Mouse (Mus musculus): ENCODE data around the gene Ccn1. TPM values are rescaled to one million over a fixed set of nuclear protein-coding genes. Genes with fewer than 3 reads are reported as not detected.
A peak's percentile ranks its signal among the peaks of the same experiment; 100 is the strongest.

The Ccn1 gene
- polyA plus RNA-seq, 1 experiment = 8.1 TPM

GRCm38 (mm10) chr3:145666383-145666782 is 16.6 kb upstream of the Ccn1 start:
- Histone ChIP-seq H3K27me3 (ENCODE audit: control insufficient read depth, insufficient read depth, low read length) (no peaks in the 10 kb centered on the region), H3K36me3 (ENCODE audit: control insufficient read depth, insufficient read depth, low read length) (no peaks in the 10 kb centered on the region), H3K4me3 (ENCODE audit: control insufficient read depth, insufficient read depth, low read length) (no peak overlapping the region), H3K4me1 (replicated peaks; ENCODE audit: control insufficient read depth, insufficient read depth, low read length) (no peaks in the 10 kb centered on the region), H3K27ac (ENCODE audit: control insufficient read depth, insufficient read depth, low read length) (no peak overlapping the region)
- DNase-seq = no peak
- no peak for TF ChIP-seq POLR2A (IDR thresholded peaks at IDR 0.05; ENCODE audit: control insufficient read depth, extremely low read depth, insufficient read depth, low read length, poor library complexity)
- TF ChIP-seq CTCF (IDR thresholded peaks at IDR 0.05; ENCODE audit: borderline replicate concordance, control insufficient read depth, extremely low read depth, insufficient read depth, low read length, poor library complexity) = no peak
- WGBS = 64% methylated on average over 4 of the region's 4 CpGs

DNA sequence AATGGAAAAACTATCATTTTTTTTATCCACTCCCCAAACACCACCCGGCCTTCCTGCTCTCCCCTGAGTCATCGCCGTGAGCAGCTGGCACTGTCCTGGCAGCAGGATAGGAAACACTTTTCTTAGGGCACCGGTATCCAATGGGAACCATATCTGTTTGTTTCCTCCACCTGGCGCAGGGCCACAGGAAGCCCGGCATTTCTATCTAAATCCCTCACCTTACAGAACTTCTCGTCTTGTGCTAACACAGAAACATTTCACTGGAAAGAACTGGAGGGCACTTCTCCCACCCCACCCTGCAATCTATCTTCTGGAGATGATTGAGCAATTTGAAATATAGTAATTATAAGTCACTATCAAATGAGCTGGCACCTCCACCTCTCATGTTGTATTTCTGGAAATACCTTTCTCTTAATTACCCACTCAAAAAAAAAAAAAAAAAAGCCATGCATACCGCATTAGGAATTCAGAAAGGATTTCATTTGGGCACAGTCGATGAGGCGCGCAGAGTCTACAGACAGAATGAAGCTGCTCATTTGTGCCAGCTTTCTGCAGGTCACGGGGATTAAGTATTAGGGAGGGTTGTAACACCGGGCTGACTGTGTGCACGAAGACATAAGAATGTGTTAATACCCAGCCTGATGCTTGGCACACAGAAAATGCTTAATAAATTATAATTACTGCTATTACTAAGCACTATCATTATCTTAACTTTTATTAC is 7.4 kb upstream of the Ccn1 start:
- Histone ChIP-seq H3K27ac (ENCODE audit: control insufficient read depth, insufficient read depth, low read length) (no peak overlapping the region), H3K27me3 (ENCODE audit: control insufficient read depth, insufficient read depth, low read length) (peaks cover 5% of the 10 kb centered on the region), H3K4me1 (replicated peaks; ENCODE audit: control insufficient read depth, insufficient read depth, low read length) (no peaks in the 10 kb centered on the region), H3K4me3 (ENCODE audit: control insufficient read depth, insufficient read depth, low read length) (no peak overlapping the region), H3K36me3 (ENCODE audit: control insufficient read depth, insufficient read depth, low read length) (no peaks in the 10 kb centered on the region)
- 93% methylated on average over 14 of the region's 14 CpGs for WGBS
- no peak for DNase-seq
- no peak for TF ChIP-seq POLR2A (IDR thresholded peaks at IDR 0.05; ENCODE audit: control insufficient read depth, extremely low read depth, insufficient read depth, low read length, poor library complexity)
- TF ChIP-seq CTCF (IDR thresholded peaks at IDR 0.05; ENCODE audit: borderline replicate concordance, control insufficient read depth, extremely low read depth, insufficient read depth, low read length, poor library complexity) = no peak

GRCm38 (mm10) chr3:145654944-145655343 is 5.2 kb upstream of the Ccn1 start:
- TF ChIP-seq CTCF (IDR thresholded peaks at IDR 0.05; ENCODE audit: borderline replicate concordance, control insufficient read depth, extremely low read depth, insufficient read depth, low read length, poor library complexity) = no peak
- no peak for TF ChIP-seq POLR2A (IDR thresholded peaks at IDR 0.05; ENCODE audit: control insufficient read depth, extremely low read depth, insufficient read depth, low read length, poor library complexity)
- Histone ChIP-seq H3K4me3 (ENCODE audit: control insufficient read depth, insufficient read depth, low read length) (no peak overlapping the region), H3K27me3 (ENCODE audit: control insufficient read depth, insufficient read depth, low read length) (peaks cover 15% of the 10 kb centered on the region), H3K36me3 (ENCODE audit: control insufficient read depth, insufficient read depth, low read length) (no peaks in the 10 kb centered on the region), H3K27ac (ENCODE audit: control insufficient read depth, insufficient read depth, low read length) (no peak overlapping the region), H3K4me1 (replicated peaks; ENCODE audit: control insufficient read depth, insufficient read depth, low read length) (no peaks in the 10 kb centered on the region)
- no peak for DNase-seq
- 90% methylated on average over 6 of the region's 6 CpGs for WGBS

- no peak overlapping the region for H3K27ac ChIP-seq (ENCODE audit: control insufficient read depth, insufficient read depth, low read length)
- TF ChIP-seq CTCF (IDR thresholded peaks at IDR 0.05; ENCODE audit: borderline replicate concordance, control insufficient read depth, extremely low read depth, insufficient read depth, low read length, poor library complexity) (no peak), POLR2A (IDR thresholded peaks at IDR 0.05; ENCODE audit: control insufficient read depth, extremely low read depth, insufficient read depth, low read length, poor library complexity) (no peak)
- 95% methylated on average over 9 of the region's 9 CpGs for WGBS
Observed at GRCm38 (mm10) chr3:145654028-145654427, 4.2 kb upstream of the Ccn1 start.

DNA sequence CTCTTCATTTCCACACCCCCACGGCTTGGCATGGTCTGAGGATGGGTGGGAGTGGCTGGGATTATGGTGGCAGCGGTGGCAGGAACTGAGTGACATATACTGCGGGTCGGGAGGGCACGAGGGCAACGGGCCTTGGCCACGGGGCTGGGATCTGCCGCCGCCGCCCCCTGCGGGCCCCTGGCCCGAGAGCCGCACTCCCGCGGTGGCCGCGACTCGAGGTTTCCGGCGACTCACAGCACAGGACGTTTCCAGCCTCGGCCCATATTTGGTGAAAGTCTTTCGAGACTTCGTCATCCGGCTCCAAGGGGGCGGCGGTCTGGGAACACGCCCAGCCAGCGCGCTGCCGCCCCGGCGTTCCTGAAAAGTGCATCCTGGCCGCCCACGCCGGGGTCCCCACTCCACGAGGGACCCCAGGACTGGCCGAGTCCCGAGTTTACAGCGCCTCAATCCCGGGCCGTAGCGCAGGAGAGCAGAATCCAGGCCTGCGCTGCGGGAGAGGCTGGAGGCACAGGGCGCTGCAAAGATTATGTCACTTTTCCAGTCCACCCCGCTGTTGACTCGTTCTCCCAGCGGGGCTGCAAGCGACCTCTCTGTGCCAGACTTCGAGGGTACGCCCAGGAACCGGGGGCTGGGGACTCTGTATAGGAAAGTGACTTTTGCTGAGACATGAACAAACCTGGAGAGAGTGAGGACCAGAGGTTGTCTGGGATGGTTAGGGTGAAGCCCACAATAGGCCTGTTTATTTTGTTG is 3.6 kb upstream of the Ccn1 start:
- Histone ChIP-seq H3K4me3 (ENCODE audit: control insufficient read depth, insufficient read depth, low read length) (peak overlapping the region; percentile 13; the same call in 1 of the 2 replicates), H3K27ac (ENCODE audit: control insufficient read depth, insufficient read depth, low read length) (no peak overlapping the region), H3K27me3 (ENCODE audit: control insufficient read depth, insufficient read depth, low read length) (peaks cover 22% of the 10 kb centered on the region), H3K36me3 (ENCODE audit: control insufficient read depth, insufficient read depth, low read length) (no peaks in the 10 kb centered on the region), H3K4me1 (replicated peaks; ENCODE audit: control insufficient read depth, insufficient read depth, low read length) (no peaks in the 10 kb centered on the region)
- no peak for DNase-seq
- 4% methylated on average over 53 of the region's 53 CpGs for WGBS
- TF ChIP-seq POLR2A (IDR thresholded peaks at IDR 0.05; ENCODE audit: control insufficient read depth, extremely low read depth, insufficient read depth, low read length, poor library complexity) (no peak), CTCF (IDR thresholded peaks at IDR 0.05; ENCODE audit: borderline replicate concordance, control insufficient read depth, extremely low read depth, insufficient read depth, low read length, poor library complexity) (no peak)

More at GRCm38 (mm10) chr3:145654028-145654427, 4.2 kb upstream of the Ccn1 start:
- DNase-seq = no peak
- Histone ChIP-seq H3K27me3 (ENCODE audit: control insufficient read depth, insufficient read depth, low read length) (peaks cover 22% of the 10 kb centered on the region), H3K36me3 (ENCODE audit: control insufficient read depth, insufficient read depth, low read length) (no peaks in the 10 kb centered on the region), H3K4me1 (replicated peaks; ENCODE audit: control insufficient read depth, insufficient read depth, low read length) (no peaks in the 10 kb centered on the region), H3K4me3 (ENCODE audit: control insufficient read depth, insufficient read depth, low read length) (no peak overlapping the region)

GRCm38 (mm10) chr3:145652322-145653131 is 2.7 kb upstream of the Ccn1 start:
- no peak for DNase-seq
- TF ChIP-seq POLR2A (IDR thresholded peaks at IDR 0.05; ENCODE audit: control insufficient read depth, extremely low read depth, insufficient read depth, low read length, poor library complexity) = no peak
- no peak for TF ChIP-seq CTCF (IDR thresholded peaks at IDR 0.05; ENCODE audit: borderline replicate concordance, control insufficient read depth, extremely low read depth, insufficient read depth, low read length, poor library complexity)
- 26% methylated on average over 20 of the region's 20 CpGs for WGBS
- 0 out of 2 replicates have a peak overlapping the region, but pooled peaks have one; percentile 13 for H3K4me3 ChIP-seq (ENCODE audit: control insufficient read depth, insufficient read depth, low read length)
- H3K27me3 ChIP-seq (ENCODE audit: control insufficient read depth, insufficient read depth, low read length) = peaks cover 22% of the 10 kb centered on the region
- no peak overlapping the region for H3K27ac ChIP-seq (ENCODE audit: control insufficient read depth, insufficient read depth, low read length)
- no peaks in the 10 kb centered on the region for H3K36me3 ChIP-seq (ENCODE audit: control insufficient read depth, insufficient read depth, low read length)
- H3K4me1 ChIP-seq (replicated peaks; ENCODE audit: control insufficient read depth, insufficient read depth, low read length) = no peaks in the 10 kb centered on the region

Data from thymus, adult 2 months (tissue).